Mouse (Mus musculus): Measurements from ENCODE around the gene Gm3373. TPM values are rescaled to one million over a fixed set of nuclear protein-coding genes. Genes with fewer than 3 reads are reported as not detected.

The Gm3373 gene
- not detected for polyA plus RNA-seq (2017; shearing (Covaris generic))

DNA sequence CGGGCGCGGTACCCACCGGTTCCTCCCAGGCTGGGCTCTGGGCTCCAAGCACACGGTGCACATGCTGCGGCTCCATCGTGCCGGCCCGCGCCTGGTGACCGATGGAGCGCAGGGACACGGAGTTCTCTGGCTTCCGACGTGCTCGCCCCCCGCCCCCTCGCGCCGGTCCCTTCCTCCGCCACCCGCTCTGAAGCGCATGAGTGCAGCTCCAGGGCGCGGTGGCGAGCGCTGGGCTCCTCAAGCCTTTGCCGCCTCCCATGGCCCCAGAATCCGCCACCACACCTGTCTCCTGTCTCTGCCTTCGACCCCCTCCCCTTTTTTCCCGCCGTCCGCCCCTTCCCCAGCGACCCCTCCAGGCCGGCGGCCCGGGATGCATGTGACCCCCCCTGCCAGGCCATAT lies at the start of gene Gm3373:
Gene Gm3373, minus strand, starts transcription at position 101 of the 400 bp plus-strand sequence.

GRCm38 (mm10) chr14:5687357-5687756 lies 54.0 kb downstream of the Gm3373 start, which contains the start of gene Gm9603:
TSS of gene Gm9603 (minus strand) at chr14:5687457.

Other genes with a start within 250 kb of the Gm3373 start
- gene Gm3488, start 239.9 kb downstream of the Gm3373 start, polyA plus RNA-seq (2017; shearing (Covaris generic)), result 2.8 TPM
- gene Gm3532, start 203.1 kb downstream of the Gm3373 start, polyA plus RNA-seq (2017; shearing (Covaris generic)), result not detected
- not detected for gene Gm8265, start 108.5 kb downstream of the Gm3373 start, polyA plus RNA-seq (2017; shearing (Covaris generic))
- not detected for gene Gm9603, start 54.1 kb downstream of the Gm3373 start, polyA plus RNA-seq (2017; shearing (Covaris generic))
- 3.4 TPM for gene Gm3383, start 66.4 kb upstream of the Gm3373 start, polyA plus RNA-seq (2017; shearing (Covaris generic))
- not detected for gene Gm3424, start 88.8 kb upstream of the Gm3373 start, polyA plus RNA-seq (2017; shearing (Covaris generic))
- 0.60 TPM for gene Gm8237, start 138.8 kb upstream of the Gm3373 start, polyA plus RNA-seq (2017; shearing (Covaris generic))
- 1.6 TPM for gene Gm3248, start 220.2 kb upstream of the Gm3373 start, polyA plus RNA-seq (2017; shearing (Covaris generic))
- not detected for gene Gm3453, start 237.6 kb upstream of the Gm3373 start, polyA plus RNA-seq (2017; shearing (Covaris generic))